Mouse (Mus musculus): ENCODE results near the gene Bri3. TPM values are rescaled to one million over a fixed set of nuclear protein-coding genes. Genes with fewer than 3 reads are reported as not detected.

The Bri3 gene
- polyA plus RNA-seq, 1 experiment from 2014 or later: 93.6 TPM

- Histone ChIP-seq H3K27ac (ENCODE audit: low read length) (no peak overlapping the region), H3K4me1 (ENCODE audit: control insufficient read depth, insufficient read depth, low read length) (peaks cover 3% of the 10 kb centered on the region; the same call in 1 of the 2 replicates), H3K27me3 (ENCODE audit: control insufficient read depth, insufficient read depth, low read length) (no peaks in the 10 kb centered on the region), H3K36me3 (ENCODE audit: control insufficient read depth, insufficient read depth, low read length) (no peaks in the 10 kb centered on the region), H3K9ac (ENCODE audit: low read length) (no peak overlapping the region), H3K4me2 (ENCODE audit: low read depth, low read length) (no peak overlapping the region), H3K9me3 (replicated peaks; ENCODE audit: control insufficient read depth, low read length) (no peaks in the 10 kb centered on the region), H3K4me3 (replicated peaks; ENCODE audit: low read length) (no peak overlapping the region)
- ATAC-seq (ENCODE audit: insufficient read depth, low FRiP score): no peak
- WGBS: 60% methylated on average over 1 of the region's 1 CpGs
Measured at GRCm38 (mm10) chr5:144341085-144341484, 96.8 kb downstream of the Bri3 start.

- Histone ChIP-seq H3K4me1 (ENCODE audit: control insufficient read depth, insufficient read depth, low read length) (peaks cover 3% of the 10 kb centered on the region; the same call in 1 of the 2 replicates), H3K9ac (ENCODE audit: low read length) (no peak overlapping the region), H3K27ac (ENCODE audit: low read length) (no peak overlapping the region), H3K9me3 (replicated peaks; ENCODE audit: control insufficient read depth, low read length) (no peaks in the 10 kb centered on the region), H3K4me2 (ENCODE audit: low read depth, low read length) (no peak overlapping the region), H3K36me3 (ENCODE audit: control insufficient read depth, insufficient read depth, low read length) (no peaks in the 10 kb centered on the region), H3K27me3 (ENCODE audit: control insufficient read depth, insufficient read depth, low read length) (no peaks in the 10 kb centered on the region), H3K4me3 (replicated peaks; ENCODE audit: low read length) (no peak overlapping the region)
- 79% methylated on average over 6 of the region's 6 CpGs for WGBS
- ATAC-seq (ENCODE audit: insufficient read depth, low FRiP score): no peak
Measured at GRCm38 (mm10) chr5:144344592-144344991, 100.4 kb downstream of the Bri3 start.

DNA sequence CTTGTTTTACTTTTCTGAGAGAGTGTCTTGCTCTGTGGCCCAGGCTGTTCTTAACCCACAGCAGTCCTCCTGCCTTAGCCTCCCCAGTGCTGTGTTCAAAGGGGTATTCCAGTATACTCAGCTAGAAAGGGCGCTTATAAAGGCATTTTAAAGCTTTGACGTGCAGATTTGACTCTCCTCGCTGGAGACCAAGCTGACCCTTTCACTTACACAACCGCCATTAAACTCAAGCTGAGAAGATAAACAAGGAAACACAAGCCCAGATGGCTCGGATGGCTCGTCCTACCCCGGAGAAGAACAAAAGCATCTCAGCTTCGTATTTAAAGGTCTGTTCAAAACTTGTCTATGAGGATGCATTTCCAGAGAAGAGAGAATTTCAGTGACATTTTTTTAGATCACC, 106.9 kb downstream of the Bri3 start:
- Histone ChIP-seq H3K4me2 (ENCODE audit: low read depth, low read length) (no peak overlapping the region), H3K4me3 (replicated peaks; ENCODE audit: low read length) (no peak overlapping the region), H3K9ac (ENCODE audit: low read length) (no peak overlapping the region), H3K36me3 (ENCODE audit: control insufficient read depth, insufficient read depth, low read length) (no peaks in the 10 kb centered on the region), H3K9me3 (replicated peaks; ENCODE audit: control insufficient read depth, low read length) (no peaks in the 10 kb centered on the region), H3K27me3 (ENCODE audit: control insufficient read depth, insufficient read depth, low read length) (no peaks in the 10 kb centered on the region), H3K27ac (ENCODE audit: low read length) (no peak overlapping the region), H3K4me1 (ENCODE audit: control insufficient read depth, insufficient read depth, low read length) (no peaks in the 10 kb centered on the region)
- WGBS: 32% methylated on average over 8 of the region's 8 CpGs
- ATAC-seq (ENCODE audit: insufficient read depth, low FRiP score): no peak

GRCm38 (mm10) chr5:144352250-144353047, 108.2 kb downstream of the Bri3 start:
- no peaks in the 10 kb centered on the region for H3K27me3 ChIP-seq (ENCODE audit: control insufficient read depth, insufficient read depth, low read length)
- H3K27ac ChIP-seq (ENCODE audit: low read length): peak overlapping the region; percentile 46; the same call in 1 of the 2 replicates
- H3K4me2 ChIP-seq (ENCODE audit: low read depth, low read length): no peak overlapping the region
- H3K4me3 ChIP-seq (replicated peaks; ENCODE audit: low read length): no peak overlapping the region
- no peaks in the 10 kb centered on the region for H3K4me1 ChIP-seq (ENCODE audit: control insufficient read depth, insufficient read depth, low read length)
- H3K36me3 ChIP-seq (ENCODE audit: control insufficient read depth, insufficient read depth, low read length): no peaks in the 10 kb centered on the region
- no peak for ATAC-seq (ENCODE audit: insufficient read depth, low FRiP score)
- WGBS: 72% methylated on average over 9 of the region's 9 CpGs
- H3K9me3 ChIP-seq (replicated peaks; ENCODE audit: control insufficient read depth, low read length): no peaks in the 10 kb centered on the region
- no peak overlapping the region for H3K9ac ChIP-seq (ENCODE audit: low read length)

DNA sequence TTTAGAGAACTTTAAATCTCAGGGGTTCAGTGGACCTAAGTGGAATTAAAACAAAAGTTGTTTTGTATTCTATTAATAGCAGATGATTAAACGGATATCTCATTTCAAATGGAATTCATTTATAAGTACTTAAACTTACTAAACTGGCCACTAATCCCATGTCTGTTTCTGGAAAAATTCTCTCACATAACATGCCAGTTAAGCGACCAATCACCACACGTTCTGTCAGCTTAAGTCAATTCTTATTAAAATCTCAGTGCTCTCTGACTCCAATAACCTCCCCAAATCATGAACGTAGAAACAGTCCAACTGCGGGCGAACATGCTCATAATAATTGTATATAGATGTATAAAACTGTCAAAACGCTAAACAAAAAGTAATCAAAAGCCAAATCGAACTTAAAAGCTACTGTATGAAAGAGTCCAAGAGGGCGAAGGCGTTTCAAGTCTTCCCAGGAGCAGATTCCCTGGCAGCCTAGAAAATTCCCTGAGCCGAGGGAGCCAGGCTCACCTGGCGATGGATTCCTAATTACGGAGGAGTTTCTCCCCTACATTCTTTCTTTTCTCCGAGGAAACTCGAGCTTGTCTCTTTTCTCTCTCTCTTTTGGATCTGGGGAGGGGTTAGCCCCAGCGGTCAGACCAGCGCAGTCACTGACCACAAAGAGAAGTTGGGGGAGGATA, 112.7 kb downstream of the Bri3 start:
- Histone ChIP-seq H3K9ac (ENCODE audit: low read length) (peak overlapping the region; percentile 85), H3K4me2 (ENCODE audit: low read depth, low read length) (peak overlapping the region; percentile 87), H3K27ac (ENCODE audit: low read length) (peak overlapping the region; percentile 89; the same call in 1 of the 2 replicates), H3K4me1 (ENCODE audit: control insufficient read depth, insufficient read depth, low read length) (no peaks in the 10 kb centered on the region), H3K36me3 (ENCODE audit: control insufficient read depth, insufficient read depth, low read length) (no peaks in the 10 kb centered on the region), H3K4me3 (replicated peaks; ENCODE audit: low read length) (peak overlapping the region; percentile 77), H3K27me3 (ENCODE audit: control insufficient read depth, insufficient read depth, low read length) (no peaks in the 10 kb centered on the region), H3K9me3 (replicated peaks; ENCODE audit: control insufficient read depth, low read length) (no peaks in the 10 kb centered on the region)
- 10% methylated on average over 17 of the region's 17 CpGs for WGBS
- ATAC-seq (ENCODE audit: insufficient read depth, low FRiP score): no peak

GRCm38 (mm10) chr5:144357551-144357880, 113.3 kb downstream of the Bri3 start:
- peak overlapping the region; percentile 85 for H3K9ac ChIP-seq (ENCODE audit: low read length)
- no peaks in the 10 kb centered on the region for H3K36me3 ChIP-seq (ENCODE audit: control insufficient read depth, insufficient read depth, low read length)
- no peaks in the 10 kb centered on the region for H3K27me3 ChIP-seq (ENCODE audit: control insufficient read depth, insufficient read depth, low read length)
- peak overlapping the region; percentile 77 for H3K4me3 ChIP-seq (replicated peaks; ENCODE audit: low read length)
- ATAC-seq (ENCODE audit: insufficient read depth, low FRiP score): no peak; the same call in 1 of the 2 replicates
- peak overlapping the region; percentile 89 for H3K27ac ChIP-seq (ENCODE audit: low read length)
- WGBS: under 1% methylated on average over 27 of the region's 27 CpGs
- no peaks in the 10 kb centered on the region for H3K9me3 ChIP-seq (replicated peaks; ENCODE audit: control insufficient read depth, low read length)
- peak overlapping the region; percentile 87 for H3K4me2 ChIP-seq (ENCODE audit: low read depth, low read length)
- no peaks in the 10 kb centered on the region for H3K4me1 ChIP-seq (ENCODE audit: control insufficient read depth, insufficient read depth, low read length)

DNA sequence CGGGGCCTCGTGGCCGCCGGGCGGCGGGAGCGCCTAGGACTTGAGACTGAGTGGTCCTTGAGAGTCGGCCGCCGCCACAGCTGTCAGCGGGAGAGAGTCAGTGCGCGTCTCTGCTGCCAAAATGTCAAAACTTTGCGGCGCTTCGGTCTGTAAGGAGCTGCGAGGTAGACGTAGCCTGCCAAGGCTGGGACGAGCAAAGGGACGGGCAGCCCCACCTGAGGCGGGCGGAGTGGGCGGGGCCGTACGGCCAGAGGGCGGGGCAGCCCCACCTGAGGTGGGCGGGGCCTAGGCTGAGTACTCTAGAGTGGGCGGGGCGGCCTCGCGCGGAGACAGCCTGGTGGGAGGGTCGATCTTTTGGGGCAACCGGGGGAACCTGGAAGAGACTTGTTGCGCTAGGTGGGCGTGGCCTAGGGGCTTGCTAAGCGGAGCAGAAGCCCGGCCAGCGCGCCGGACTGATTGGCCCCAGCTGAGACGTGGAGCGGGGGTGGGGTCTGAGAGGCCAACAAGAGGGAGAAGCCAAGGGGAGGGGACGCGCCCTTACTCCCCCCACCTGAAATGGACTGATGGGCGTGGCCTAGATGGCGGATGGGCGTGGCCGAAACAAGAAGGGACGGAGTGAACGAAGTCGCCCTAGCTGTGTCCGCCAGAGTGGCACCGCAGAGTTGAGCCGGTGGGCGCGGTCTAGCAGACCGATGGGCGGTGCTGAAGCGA, 113.8 kb downstream of the Bri3 start, which contains the start of gene Baiap2l1:
Gene Baiap2l1 (minus strand): TSS at position 232 of the 711 bp plus-strand sequence.
- peak within 1 kb of the TSS; percentile 85 for H3K9ac ChIP-seq (ENCODE audit: low read length)
- H3K27me3 ChIP-seq (ENCODE audit: control insufficient read depth, insufficient read depth, low read length): no peaks in the 10 kb centered on the region
- peak within 1 kb of the TSS; percentile 77 for H3K4me3 ChIP-seq (replicated peaks; ENCODE audit: low read length)
- H3K4me2 ChIP-seq (ENCODE audit: low read depth, low read length): peak within 1 kb of the TSS; percentile 87
- ATAC-seq (ENCODE audit: insufficient read depth, low FRiP score): peak; percentile 96
- under 1% methylated on average over 60 of the region's 60 CpGs for WGBS
- no peaks in the 10 kb centered on the region for H3K4me1 ChIP-seq (ENCODE audit: control insufficient read depth, insufficient read depth, low read length)
- peak within 1 kb of the TSS; percentile 89 for H3K27ac ChIP-seq (ENCODE audit: low read length)
- no peaks in the 10 kb centered on the region for H3K36me3 ChIP-seq (ENCODE audit: control insufficient read depth, insufficient read depth, low read length)
- no peaks in the 10 kb centered on the region for H3K9me3 ChIP-seq (replicated peaks; ENCODE audit: control insufficient read depth, low read length)

- Histone ChIP-seq H3K4me2 (ENCODE audit: low read depth, low read length) (peak overlapping the region; percentile 87), H3K36me3 (ENCODE audit: control insufficient read depth, insufficient read depth, low read length) (no peaks in the 10 kb centered on the region), H3K9me3 (replicated peaks; ENCODE audit: control insufficient read depth, low read length) (no peaks in the 10 kb centered on the region), H3K27ac (ENCODE audit: low read length) (peak overlapping the region; percentile 29; the same call in 1 of the 2 replicates), H3K9ac (ENCODE audit: low read length) (peak overlapping the region; percentile 49), H3K27me3 (ENCODE audit: control insufficient read depth, insufficient read depth, low read length) (no peaks in the 10 kb centered on the region), H3K4me1 (ENCODE audit: control insufficient read depth, insufficient read depth, low read length) (no peaks in the 10 kb centered on the region), H3K4me3 (replicated peaks; ENCODE audit: low read length) (peak overlapping the region; percentile 77)
- WGBS: 6% methylated on average over 10 of the region's 10 CpGs
- ATAC-seq (ENCODE audit: insufficient read depth, low FRiP score): no peak
Measured at GRCm38 (mm10) chr5:144358592-144358917, 114.3 kb downstream of the Bri3 start.

- no peaks in the 10 kb centered on the region for H3K27me3 ChIP-seq (ENCODE audit: control insufficient read depth, insufficient read depth, low read length)
- no peaks in the 10 kb centered on the region for H3K4me1 ChIP-seq (ENCODE audit: control insufficient read depth, insufficient read depth, low read length)
- H3K4me3 ChIP-seq (replicated peaks; ENCODE audit: low read length): no peak overlapping the region
- H3K27ac ChIP-seq (ENCODE audit: low read length): no peak overlapping the region; the same call in 1 of the 2 replicates
- no peak overlapping the region for H3K4me2 ChIP-seq (ENCODE audit: low read depth, low read length)
- H3K9ac ChIP-seq (ENCODE audit: low read length): no peak overlapping the region
- H3K9me3 ChIP-seq (replicated peaks; ENCODE audit: control insufficient read depth, low read length): no peaks in the 10 kb centered on the region
- ATAC-seq (ENCODE audit: insufficient read depth, low FRiP score): no peak
- H3K36me3 ChIP-seq (ENCODE audit: control insufficient read depth, insufficient read depth, low read length): no peaks in the 10 kb centered on the region
- 76% methylated on average over 6 of the region's 6 CpGs for WGBS
Measured at GRCm38 (mm10) chr5:144359886-144360285, 115.6 kb downstream of the Bri3 start.
